Mouse (Mus musculus): ENCODE measurements at regions not wholly inside any gene's neighbourhood (a gene's known extent, or its start where the extent isn't known, plus 50 kb on each side); places are given as distances from the start of the nearest gene placed in this dataset.

DNA sequence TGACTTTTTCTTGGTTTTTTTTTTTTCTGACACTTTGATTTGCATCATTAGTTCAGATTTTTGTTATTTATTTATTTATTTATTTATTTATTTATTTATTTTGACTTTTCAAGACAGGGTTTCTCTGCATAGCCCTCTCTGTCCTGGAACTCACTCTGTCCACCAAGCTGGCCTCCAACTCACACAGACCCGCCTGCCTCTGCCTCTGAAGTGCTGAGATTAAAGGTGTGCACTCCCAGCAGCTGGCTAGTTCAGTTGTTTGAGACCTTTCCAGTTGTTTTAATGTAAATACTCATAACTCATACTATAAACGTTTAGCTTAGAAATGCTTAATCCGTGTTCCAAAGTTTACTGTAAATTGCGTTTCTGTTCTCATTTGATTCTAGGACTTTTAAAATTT lies 147.9 kb downstream of the Ube2u start:
- no peak for TF ChIP-seq CTCF (conservative IDR thresholded peaks at IDR 0.05; ENCODE audit: low read length)
- TF ChIP-seq POU5F1 (IDR thresholded peaks at IDR 0.05; ENCODE audit: borderline replicate concordance, low read length) = no peak
